Mouse (Mus musculus) liver (tissue): Measurements from ENCODE around the gene Atf7ip.
A peak's percentile ranks its signal among the peaks of the same experiment; 100 is the strongest.

Source experiments
- DNase-seq: peaks from one replicate; pipeline ENCODE4 v3.0.0-alpha.2; 2020; ENCODE audit warnings: mixed read lengths

The Atf7ip gene

GRCm38 (mm10) chr6:136524751-136525150 lies 18.8 kb downstream of the Atf7ip start:
- peak; percentile 10 for DNase-seq

- no peak for DNase-seq
These were observed 19.6 kb downstream of the Atf7ip start for GRCm38 (mm10) chr6:136525567-136525966.

- no peak for DNase-seq
These were observed 23.2 kb downstream of the Atf7ip start for GRCm38 (mm10) chr6:136529156-136529555.

GRCm38 (mm10) chr6:136531792-136532230 lies 25.8 kb downstream of the Atf7ip start:
- DNase-seq: peak; percentile 25

GRCm38 (mm10) chr6:136532535-136533291 lies 26.7 kb downstream of the Atf7ip start:
- peak; percentile 66 for DNase-seq

- DNase-seq: no peak
These were observed 27.8 kb downstream of the Atf7ip start for GRCm38 (mm10) chr6:136533804-136534203.

GRCm38 (mm10) chr6:136534444-136534843 lies 28.5 kb downstream of the Atf7ip start:
- DNase-seq: peak; percentile 20

GRCm38 (mm10) chr6:136535176-136535575 lies 29.2 kb downstream of the Atf7ip start:
- DNase-seq: no peak

- no peak for DNase-seq
These were observed 30.2 kb downstream of the Atf7ip start for GRCm38 (mm10) chr6:136536121-136536520.

- DNase-seq: no peak
These were observed 35.4 kb downstream of the Atf7ip start for GRCm38 (mm10) chr6:136541350-136541749.

- DNase-seq: no peak
These were observed 36.1 kb downstream of the Atf7ip start for GRCm38 (mm10) chr6:136542105-136542504.

- peak; percentile 51 for DNase-seq
These were observed 37.2 kb downstream of the Atf7ip start for GRCm38 (mm10) chr6:136543164-136543563.

GRCm38 (mm10) chr6:136545284-136545870 lies 39.4 kb downstream of the Atf7ip start:
- DNase-seq: no peak

- no peak for DNase-seq
These were observed 40.3 kb downstream of the Atf7ip start for GRCm38 (mm10) chr6:136546286-136546685.

GRCm38 (mm10) chr6:136546987-136547386 lies 41.0 kb downstream of the Atf7ip start:
- DNase-seq: no peak

GRCm38 (mm10) chr6:136548041-136548770 lies 42.2 kb downstream of the Atf7ip start:
- DNase-seq: no peak

GRCm38 (mm10) chr6:136548796-136549195 lies 42.8 kb downstream of the Atf7ip start:
- DNase-seq: no peak

- DNase-seq: no peak
These were observed 43.6 kb downstream of the Atf7ip start for GRCm38 (mm10) chr6:136549606-136550005.

GRCm38 (mm10) chr6:136550596-136551304 lies 44.8 kb downstream of the Atf7ip start:
- no peak for DNase-seq

GRCm38 (mm10) chr6:136551550-136552109 lies 45.7 kb downstream of the Atf7ip start:
- DNase-seq: no peak

- DNase-seq: no peak
These were observed 47.2 kb downstream of the Atf7ip start for GRCm38 (mm10) chr6:136553156-136553555.

- DNase-seq: peak; percentile 41
These were observed 48.0 kb downstream of the Atf7ip start for GRCm38 (mm10) chr6:136553767-136554569.
